Mouse (Mus musculus) spleen, adult 2 months (tissue): ENCODE data around the gene Arv1. TPM values are rescaled to one million over a fixed set of nuclear protein-coding genes. Genes with fewer than 3 reads are reported as not detected.

Source experiments
- DNase-seq, 2 experiments: peaks; one replicate each; pipeline versions ENCODE4 v3.0.0 to v3.0.0-alpha.2; 2012 to 2021; ENCODE audit warnings: low spot score in 2 of 2, low read depth in 1 of 2
- H3K27ac ChIP-seq: fragments of 200-500 bp; 2 replicates; pipeline ENCODE4 v1.5.1; 2012; ENCODE audit warnings: low read length, inconsistent platforms; ENCODE audit not compliant: insufficient read depth
- H3K27me3 ChIP-seq: fragments of 200-500 bp; 2 replicates; pipeline ENCODE4 v1.6.1; 2012; ENCODE audit warnings: mild to moderate bottlenecking, moderate library complexity, low read length, inconsistent platforms; ENCODE audit not compliant: control insufficient read depth, insufficient read depth
- H3K36me3 ChIP-seq: fragments of 200-500 bp; 2 replicates; pipeline ENCODE4 v1.6.1; 2012; ENCODE audit warnings: mild to moderate bottlenecking, low read length, inconsistent platforms; ENCODE audit not compliant: control insufficient read depth, insufficient read depth
- H3K4me1 ChIP-seq: fragments of 200-500 bp; 2 replicates; pipeline ENCODE4 v1.6.1; 2011; ENCODE audit warnings: inconsistent platforms; ENCODE audit not compliant: control insufficient read depth, insufficient read depth, insufficient read length
- H3K4me3 ChIP-seq: fragments of 200-500 bp; 2 replicates; pipeline ENCODE4 v1.5.1; 2011; ENCODE audit warnings: mild to moderate bottlenecking, inconsistent platforms; ENCODE audit not compliant: insufficient read depth, insufficient read length; ENCODE audit errors: extremely low read depth
- CTCF ChIP-seq: fragments of 200-500 bp; IDR thresholded peaks from 2 replicates; pipeline ENCODE4 v1.5.1; 2011; ENCODE audit warnings: mild to moderate bottlenecking, inconsistent platforms; ENCODE audit not compliant: insufficient read depth, insufficient read length, insufficient replicate concordance; ENCODE audit errors: extremely low read depth
- POLR2A ChIP-seq: fragments of 200-500 bp; IDR thresholded peaks from 2 replicates; pipeline ENCODE4 v1.6.1; 2011; ENCODE audit warnings: low read depth, low read length, inconsistent platforms
- WGBS: fragments of 180-500 bp; shearing (Covaris S2); methylation state at CpG from one replicate; pipeline ENCODE4 v1.1.7; 2018; 5-methylcytosine and 5-hydroxymethylcytosine counted together
- polyA plus RNA-seq: library from polyadenylated mRNA; depleted of rRNA; stranded (reverse); fragments of >200 nt; gene quantifications from 2 replicates; pipeline ENCODE4 v1.2.3, GENCODE M21; 2012

Gene Arv1
- polyA plus RNA-seq, 1 experiment, result 18.0 TPM

DNA sequence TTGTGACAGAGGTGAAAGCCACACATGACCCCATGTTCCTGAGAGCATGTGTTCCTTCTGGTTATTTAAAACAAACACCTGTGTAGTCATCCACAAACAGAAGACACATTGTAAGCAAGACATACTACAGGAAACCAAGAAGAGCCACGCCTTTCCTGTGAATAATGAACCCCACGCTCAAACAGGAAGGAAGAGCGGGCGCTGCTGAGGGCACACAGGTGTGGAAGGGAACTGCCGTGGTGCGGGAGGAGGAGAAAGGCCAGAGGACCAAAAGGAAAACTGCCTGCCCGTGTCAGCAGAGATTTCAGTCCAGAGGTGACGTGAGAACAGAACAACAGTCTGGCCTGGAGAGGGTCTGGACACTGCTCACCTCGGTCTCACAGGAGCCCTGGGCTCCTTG is 20.9 kb upstream of the Arv1 start:
- Histone ChIP-seq H3K4me3 (peak overlapping the region; percentile 18; the same call in 1 of the 2 replicates), H3K4me1 (peaks cover 27% of the 10 kb centered on the region; the same call in 1 of the 2 replicates), H3K27me3 (no peaks in the 10 kb centered on the region), H3K36me3 (0 out of 2 replicates have a peak, but pooled peaks cover 2% of the 10 kb centered on the region), H3K27ac (peak overlapping the region; percentile 95)
- DNase-seq, result peak; percentile 60 to 73
- 21% methylated on average over 9 of the region's 9 CpGs for WGBS
- TF ChIP-seq CTCF, result no peak
- no peak; the same call in 1 of the 2 replicates for TF ChIP-seq POLR2A

DNA sequence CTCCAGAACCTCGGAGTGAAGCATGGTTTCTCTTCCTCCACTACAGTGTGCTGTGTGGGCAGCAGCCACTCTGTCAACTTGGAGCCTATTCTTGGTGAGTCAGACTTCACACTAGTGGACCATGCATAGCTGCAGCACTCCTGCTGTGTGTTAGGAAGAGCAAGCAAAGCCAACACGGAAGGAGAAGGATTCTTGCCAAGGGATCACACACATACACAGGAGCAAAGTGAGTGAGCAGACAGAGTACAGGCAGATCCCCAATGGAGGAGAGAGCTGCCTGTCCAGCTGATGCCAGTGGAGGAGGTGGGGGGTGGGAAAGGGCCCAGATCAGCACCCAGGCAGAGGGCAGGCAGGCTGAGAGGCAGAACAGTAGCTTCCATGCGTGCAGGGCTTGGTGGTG is 19.8 kb upstream of the Arv1 start:
- no peak for TF ChIP-seq CTCF
- TF ChIP-seq POLR2A, result no peak
- no peak for DNase-seq
- peak overlapping the region; percentile 95 for H3K27ac ChIP-seq
- no peak overlapping the region for H3K4me3 ChIP-seq
- peaks cover 27% of the 10 kb centered on the region; the same call in 1 of the 2 replicates for H3K4me1 ChIP-seq
- WGBS, result 72% methylated on average over 3 of the region's 3 CpGs
- no peaks in the 10 kb centered on the region for H3K27me3 ChIP-seq
- 0 out of 2 replicates have a peak, but pooled peaks cover 2% of the 10 kb centered on the region for H3K36me3 ChIP-seq

DNA sequence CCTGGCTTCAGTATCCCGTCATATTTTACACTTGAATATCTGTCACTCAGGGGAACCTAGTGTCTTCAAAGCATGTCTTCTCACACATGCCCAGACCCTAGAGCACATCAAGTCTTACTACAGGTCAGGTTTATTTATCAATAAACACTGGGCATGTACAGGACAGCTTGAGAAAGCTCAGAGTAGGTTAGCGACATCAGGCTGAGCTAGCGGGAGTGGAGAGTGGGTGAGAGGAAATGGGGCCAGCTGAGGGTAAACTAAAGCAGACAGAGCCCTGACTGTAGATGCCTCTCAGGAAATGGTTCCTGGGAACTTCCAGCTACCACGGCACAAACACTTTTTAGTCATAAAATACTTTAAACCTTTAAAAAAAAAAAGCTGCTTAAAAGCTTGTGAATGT is 18.4 kb upstream of the Arv1 start:
- H3K27me3 ChIP-seq, result no peaks in the 10 kb centered on the region
- no peak for TF ChIP-seq POLR2A
- TF ChIP-seq CTCF, result no peak
- DNase-seq, result no peak
- WGBS, result 57% methylated on average over 4 of the region's 4 CpGs
- peak overlapping the region; percentile 49 for H3K27ac ChIP-seq
- 0 out of 2 replicates have a peak, but pooled peaks cover 4% of the 10 kb centered on the region for H3K36me3 ChIP-seq
- no peak overlapping the region for H3K4me3 ChIP-seq
- H3K4me1 ChIP-seq, result peaks cover 27% of the 10 kb centered on the region; the same call in 1 of the 2 replicates

DNA sequence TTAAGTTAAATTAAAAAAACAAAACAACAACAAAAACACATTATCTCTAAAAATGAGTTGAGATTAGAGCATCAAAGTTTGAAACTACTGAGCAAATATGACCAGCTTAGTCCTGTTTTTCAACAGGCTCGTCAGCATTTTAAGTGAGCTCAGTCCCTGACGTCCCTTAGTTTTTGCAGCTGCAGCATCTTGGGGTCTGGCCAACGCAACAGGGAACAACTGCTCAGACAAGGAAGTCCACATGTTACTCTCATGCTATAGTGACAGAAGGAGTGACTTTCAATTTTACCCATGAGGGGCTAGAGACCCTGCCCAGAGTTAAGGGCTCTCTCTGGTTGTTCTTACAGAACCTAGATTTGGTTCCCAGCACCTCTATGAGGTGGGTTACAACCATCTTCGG is 17.6 kb upstream of the Arv1 start:
- WGBS, result 82% methylated on average over 4 of the region's 4 CpGs
- no peak overlapping the region for H3K4me3 ChIP-seq
- DNase-seq, result no peak
- peaks cover 25% of the 10 kb centered on the region; the same call in 1 of the 2 replicates for H3K4me1 ChIP-seq
- H3K27me3 ChIP-seq, result no peaks in the 10 kb centered on the region
- no peak for TF ChIP-seq POLR2A
- no peak for TF ChIP-seq CTCF
- H3K36me3 ChIP-seq, result peaks cover 3% of the 10 kb centered on the region; the same call in 1 of the 2 replicates
- peak overlapping the region; percentile 13; the same call in 1 of the 2 replicates for H3K27ac ChIP-seq

DNA sequence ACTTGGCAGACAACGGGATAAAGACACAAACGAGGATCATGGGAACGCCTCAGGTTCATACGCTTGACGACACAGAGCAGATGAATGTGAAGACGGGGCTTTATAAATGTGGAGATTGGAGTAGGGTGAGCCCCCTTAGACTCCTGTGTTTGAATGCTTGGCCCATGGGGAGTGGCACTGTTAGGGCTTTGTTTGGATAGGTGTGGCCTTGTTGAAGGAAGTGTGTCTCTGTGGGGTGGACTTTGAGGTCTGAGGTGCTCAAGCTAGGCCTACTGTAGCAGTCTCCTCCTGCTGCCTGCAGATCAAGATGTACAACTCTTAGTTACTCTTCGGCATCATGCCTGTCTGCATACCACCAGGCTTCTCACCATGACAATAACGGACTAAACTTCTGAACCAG is 16.1 kb upstream of the Arv1 start:
- peaks cover 3% of the 10 kb centered on the region; the same call in 1 of the 2 replicates for H3K36me3 ChIP-seq
- no peak for DNase-seq
- H3K27me3 ChIP-seq, result no peaks in the 10 kb centered on the region
- no peak for TF ChIP-seq CTCF
- TF ChIP-seq POLR2A, result no peak
- 98% methylated on average over 8 of the region's 8 CpGs for WGBS
- no peak overlapping the region for H3K4me3 ChIP-seq
- H3K27ac ChIP-seq, result no peak overlapping the region
- H3K4me1 ChIP-seq, result peaks cover 11% of the 10 kb centered on the region; the same call in 1 of the 2 replicates

DNA sequence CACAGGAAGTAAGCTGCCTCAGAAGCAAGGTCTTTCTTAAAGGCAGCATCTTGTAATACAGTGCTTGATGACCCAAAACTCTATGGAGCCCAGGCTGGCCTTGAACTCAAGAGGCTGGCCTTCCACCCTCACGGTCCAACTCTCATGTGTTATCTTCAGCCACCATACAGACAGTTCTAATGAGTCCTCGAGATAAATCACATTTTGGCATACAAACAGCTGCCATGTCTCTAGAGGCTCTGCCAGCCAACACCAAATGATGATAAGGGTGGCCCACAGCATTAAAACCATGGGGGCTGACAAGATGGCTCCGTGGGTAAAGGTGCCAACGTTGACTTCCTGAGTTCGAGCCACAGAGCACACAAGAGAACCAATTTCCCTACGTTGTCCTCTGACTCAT is 8.7 kb upstream of the Arv1 start:
- WGBS, result 81% methylated on average over 6 of the region's 6 CpGs
- no peaks in the 10 kb centered on the region for H3K27me3 ChIP-seq
- no peak overlapping the region for H3K27ac ChIP-seq
- H3K36me3 ChIP-seq, result peaks cover 20% of the 10 kb centered on the region
- DNase-seq, result no peak
- H3K4me1 ChIP-seq, result no peaks in the 10 kb centered on the region
- TF ChIP-seq CTCF (no peak), POLR2A (no peak)
- H3K4me3 ChIP-seq, result no peak overlapping the region

DNA sequence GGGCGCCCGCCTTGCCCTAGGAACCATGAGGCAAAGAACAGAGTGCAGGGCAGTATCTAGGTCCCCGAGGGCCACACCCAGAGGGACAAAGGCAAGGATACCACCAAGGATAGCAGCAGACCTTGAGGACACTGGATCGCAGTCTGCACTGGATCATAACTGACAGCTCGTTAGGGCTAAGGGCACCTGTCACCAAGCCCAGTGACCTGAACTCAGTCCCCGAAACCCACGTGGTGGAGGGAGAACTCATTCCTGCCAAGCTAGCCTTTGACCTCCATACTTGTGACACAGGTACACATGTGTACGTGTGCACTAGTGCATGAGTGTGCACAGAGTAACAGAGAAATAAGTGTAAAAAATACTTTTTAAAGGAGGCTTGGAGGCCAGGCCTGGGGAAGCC is 6.2 kb upstream of the Arv1 start:
- H3K27me3 ChIP-seq, result no peaks in the 10 kb centered on the region
- 92% methylated on average over 8 of the region's 8 CpGs for WGBS
- DNase-seq, result no peak
- H3K4me1 ChIP-seq, result peaks cover under 1% of the 10 kb centered on the region; the same call in 1 of the 2 replicates
- TF ChIP-seq POLR2A, result no peak
- no peak for TF ChIP-seq CTCF
- no peak overlapping the region for H3K4me3 ChIP-seq
- H3K36me3 ChIP-seq, result peaks cover 20% of the 10 kb centered on the region
- no peak overlapping the region for H3K27ac ChIP-seq
